In the genomic region with DNA sequence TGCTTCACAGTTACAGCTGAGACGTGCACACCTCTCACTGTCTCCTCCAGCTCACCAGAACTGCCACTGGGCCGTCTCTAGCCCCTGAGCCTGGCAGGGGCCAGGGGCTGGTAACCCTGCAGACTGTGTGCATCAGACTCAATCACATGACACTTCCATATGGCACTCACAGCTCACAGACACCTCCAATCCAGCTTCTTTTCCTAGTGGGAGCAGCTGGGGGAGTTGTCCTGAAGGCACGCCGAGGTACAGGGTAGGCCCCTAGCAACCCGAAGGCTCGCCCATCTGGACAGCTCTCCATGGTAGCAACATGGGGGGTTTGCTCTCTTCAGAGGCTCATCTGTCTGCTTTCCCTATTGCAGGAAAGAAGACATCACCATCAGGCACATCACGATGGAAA, we compare ENCODE assay signal across 24 mouse cellular contexts. TPM values are rescaled to one million over a fixed set of nuclear protein-coding genes. Genes with fewer than 3 reads are reported as not detected.
DNase-seq lines count a peak whose midpoint lies in the region; ATAC-seq lines count a peak whose summit lies in the region.
"Had no signal": no experiment of that assay in that cellular context is flagged by ENCODE, and none has a peak within 500 bp of the region (broad histone marks: within the 10 kb centered on the region; RNA-seq: fewer than 3 reads in every experiment).

No protein-coding gene starts in this region.

- H3K4me3 ChIP-seq in embryonic facial prominence, embryonic 12.5 days, result no peak overlapping the region
- no peak overlapping the region for H3K4me3 ChIP-seq in embryonic facial prominence, embryonic 10.5 days
- H3K4me3 ChIP-seq in midbrain, embryonic 12.5 days, result no peak overlapping the region
- no peak overlapping the region for H3K4me3 ChIP-seq in midbrain, embryonic 14.5 days (replicated peaks; ENCODE audit: low read depth, low read length)
- no peak overlapping the region for H3K4me3 ChIP-seq in hindbrain, embryonic 11.5 days (ENCODE audit: low read depth, low read length)
- no peak overlapping the region for H3K4me3 ChIP-seq in neural tube, embryonic 14.5 days (ENCODE audit: low read depth, low read length)
- H3K4me3 ChIP-seq: heart, embryonic 10.5 days; limb, embryonic 12.5 days; midbrain, embryonic 10.5 days; myocyte had no signal

- no peak overlapping the region for H3K27ac ChIP-seq in embryonic facial prominence, embryonic 12.5 days
- H3K27ac ChIP-seq in embryonic facial prominence, embryonic 10.5 days (replicated peaks), result no peak overlapping the region
- H3K27ac ChIP-seq in midbrain, embryonic 12.5 days (replicated peaks), result no peak overlapping the region
- H3K27ac ChIP-seq in midbrain, embryonic 14.5 days (replicated peaks; ENCODE audit: low read depth, low read length), result no peak overlapping the region
- H3K27ac ChIP-seq in hindbrain, embryonic 11.5 days (ENCODE audit: low read depth, low read length), result 0 out of 2 replicates have a peak overlapping the region, but pooled peaks have one; percentile 27
- H3K27ac ChIP-seq in neural tube, embryonic 14.5 days (ENCODE audit: low read depth, low read length), result no peak overlapping the region
- H3K27ac ChIP-seq: heart, embryonic 10.5 days; limb, embryonic 12.5 days; midbrain, embryonic 10.5 days; stomach, postnatal 0 days had no signal

- peak; percentile 67; the same call in 1 of the 2 replicates for ATAC-seq in embryonic facial prominence, embryonic 12.5 days (ENCODE audit: insufficient number of reproducible peaks, insufficient read depth, low FRiP score, low TSS enrichment)
- ATAC-seq in midbrain, embryonic 12.5 days (ENCODE audit: low FRiP score, low read depth), result 0 out of 2 replicates have a peak, but pooled peaks have one; percentile 19
- no peak for ATAC-seq in midbrain, embryonic 14.5 days (ENCODE audit: low FRiP score, low TSS enrichment)
- peak; percentile 40; the same call in 1 of the 2 replicates for ATAC-seq in hindbrain, embryonic 11.5 days (ENCODE audit: low FRiP score)
- peak; percentile 72; the same call in 1 of the 2 replicates for ATAC-seq in neural tube, embryonic 14.5 days (ENCODE audit: low read depth)
- ATAC-seq: forebrain, postnatal 0 days had no signal

- H3K36me3 ChIP-seq in embryonic facial prominence, embryonic 12.5 days, result no peaks in the 10 kb centered on the region
- no peaks in the 10 kb centered on the region for H3K36me3 ChIP-seq in embryonic facial prominence, embryonic 10.5 days (replicated peaks)
- no peaks in the 10 kb centered on the region for H3K36me3 ChIP-seq in midbrain, embryonic 12.5 days
- no peaks in the 10 kb centered on the region for H3K36me3 ChIP-seq in midbrain, embryonic 14.5 days (ENCODE audit: control insufficient read depth, insufficient read depth, low read length)
- H3K36me3 ChIP-seq in hindbrain, embryonic 11.5 days (ENCODE audit: control insufficient read depth, insufficient read depth, low read length), result no peaks in the 10 kb centered on the region
- H3K36me3 ChIP-seq in neural tube, embryonic 14.5 days (ENCODE audit: control insufficient read depth, insufficient read depth, low read length), result no peaks in the 10 kb centered on the region
- H3K36me3 ChIP-seq: heart, embryonic 10.5 days; limb, embryonic 12.5 days; midbrain, embryonic 10.5 days had no signal

- no peak for DNase-seq in embryonic facial prominence, embryonic 10.5 days (ENCODE audit: low spot score)
- DNase-seq in midbrain, embryonic 14.5 days, result no peak
- no peak for DNase-seq in hindbrain, embryonic 11.5 days (ENCODE audit: low spot score)
- no peak for DNase-seq in right cerebral cortex, adult 18-20 months
- DNase-seq: adrenal gland, postnatal 10 days; cerebellum, adult 8-10 months; cerebellum, postnatal 36 days; forebrain, postnatal 0 days; heart, postnatal 4 days; kidney, adult 8-10 months; kidney, postnatal 10 days; lung, adult 18-20 months; lung, postnatal 10 days; thymus, adult 2 months; thymus, postnatal 4 days had no signal

- no peak overlapping the region for H3K9ac ChIP-seq in embryonic facial prominence, embryonic 12.5 days
- no peak overlapping the region for H3K9ac ChIP-seq in midbrain, embryonic 12.5 days (replicated peaks)
- H3K9ac ChIP-seq in midbrain, embryonic 14.5 days (replicated peaks; ENCODE audit: low read length), result no peak overlapping the region
- no peak overlapping the region for H3K9ac ChIP-seq in hindbrain, embryonic 11.5 days (ENCODE audit: low read depth, low read length)
- no peak overlapping the region for H3K9ac ChIP-seq in neural tube, embryonic 14.5 days (replicated peaks; ENCODE audit: low read depth, low read length)
- H3K9ac ChIP-seq: forebrain, postnatal 0 days; limb, embryonic 12.5 days had no signal

- no peaks in the 10 kb centered on the region; the same call in 1 of the 2 replicates for H3K27me3 ChIP-seq in embryonic facial prominence, embryonic 12.5 days
- H3K27me3 ChIP-seq in embryonic facial prominence, embryonic 10.5 days (replicated peaks; ENCODE audit: low read depth, poor library complexity, severe bottlenecking), result peaks cover 4% of the 10 kb centered on the region; the same call in 1 of the 2 replicates
- H3K27me3 ChIP-seq in midbrain, embryonic 12.5 days, result peaks cover 3% of the 10 kb centered on the region
- H3K27me3 ChIP-seq in midbrain, embryonic 14.5 days (ENCODE audit: control insufficient read depth, insufficient read depth, low read length), result no peaks in the 10 kb centered on the region
- H3K27me3 ChIP-seq in hindbrain, embryonic 11.5 days (ENCODE audit: control insufficient read depth, insufficient read depth, low read length), result no peaks in the 10 kb centered on the region
- no peaks in the 10 kb centered on the region for H3K27me3 ChIP-seq in neural tube, embryonic 14.5 days (ENCODE audit: control insufficient read depth, insufficient read depth, low read length)

- WGBS in embryonic facial prominence, embryonic 12.5 days, result 76% methylated on average over 7 of the region's 7 CpGs
- 80% methylated on average over 7 of the region's 7 CpGs for WGBS in embryonic facial prominence, embryonic 10.5 days
- WGBS in midbrain, embryonic 12.5 days, result 74% methylated on average over 7 of the region's 7 CpGs
- 66% methylated on average over 7 of the region's 7 CpGs for WGBS in midbrain, embryonic 14.5 days
- 60% methylated on average over 7 of the region's 7 CpGs for WGBS in hindbrain, embryonic 11.5 days
- WGBS in neural tube, embryonic 14.5 days, result 44% methylated on average over 7 of the region's 7 CpGs

- H3K9me3 ChIP-seq in embryonic facial prominence, embryonic 12.5 days, result no peaks in the 10 kb centered on the region
- H3K9me3 ChIP-seq in embryonic facial prominence, embryonic 10.5 days, result no peaks in the 10 kb centered on the region
- H3K9me3 ChIP-seq in midbrain, embryonic 12.5 days, result no peaks in the 10 kb centered on the region
- H3K9me3 ChIP-seq in midbrain, embryonic 14.5 days (ENCODE audit: control insufficient read depth, low read length), result no peaks in the 10 kb centered on the region
- H3K9me3 ChIP-seq in hindbrain, embryonic 11.5 days (ENCODE audit: control insufficient read depth, low read length), result no peaks in the 10 kb centered on the region
- H3K9me3 ChIP-seq in neural tube, embryonic 14.5 days (ENCODE audit: control insufficient read depth, low read length), result no peaks in the 10 kb centered on the region
- H3K9me3 ChIP-seq: heart, embryonic 10.5 days; limb, embryonic 12.5 days; midbrain, embryonic 10.5 days had no signal

- no peaks in the 10 kb centered on the region for H3K4me1 ChIP-seq in embryonic facial prominence, embryonic 12.5 days
- peaks cover 2% of the 10 kb centered on the region; the same call in 1 of the 2 replicates for H3K4me1 ChIP-seq in embryonic facial prominence, embryonic 10.5 days
- H3K4me1 ChIP-seq in midbrain, embryonic 12.5 days, result no peaks in the 10 kb centered on the region
- H3K4me1 ChIP-seq in midbrain, embryonic 14.5 days (ENCODE audit: control insufficient read depth, insufficient read depth, low read length), result no peaks in the 10 kb centered on the region
- no peaks in the 10 kb centered on the region for H3K4me1 ChIP-seq in hindbrain, embryonic 11.5 days (replicated peaks; ENCODE audit: control insufficient read depth, insufficient read depth, low read length)
- no peaks in the 10 kb centered on the region for H3K4me1 ChIP-seq in neural tube, embryonic 14.5 days (ENCODE audit: control insufficient read depth, insufficient read depth, low read length)
- H3K4me1 ChIP-seq: limb, embryonic 12.5 days; midbrain, embryonic 10.5 days had no signal

- no peak overlapping the region for H3K4me2 ChIP-seq in embryonic facial prominence, embryonic 12.5 days (replicated peaks)
- H3K4me2 ChIP-seq in midbrain, embryonic 12.5 days (replicated peaks), result no peak overlapping the region
- H3K4me2 ChIP-seq in midbrain, embryonic 14.5 days (ENCODE audit: low read length), result no peak overlapping the region
- H3K4me2 ChIP-seq in hindbrain, embryonic 11.5 days (replicated peaks; ENCODE audit: low read depth, low read length), result no peak overlapping the region
- no peak overlapping the region for H3K4me2 ChIP-seq in neural tube, embryonic 14.5 days (ENCODE audit: low read depth, low read length)
- H3K4me2 ChIP-seq: limb, embryonic 12.5 days; liver, embryonic 11.5 days had no signal

RNA-seq across cellular contexts. Expression of gene Crmp1, which starts 12.8 kb away (rescaled TPM):
- 49.5 and 61.2 TPM in 2 replicates for polyA plus RNA-seq in embryonic facial prominence, embryonic 12.5 days (2016; fragmentation: Nextera tagmentation; extraction: Ambion mirVana)
- 80.2 and 88.4 TPM in 2 replicates for polyA plus RNA-seq in embryonic facial prominence, embryonic 10.5 days (2016; fragmentation: Nextera tagmentation; extraction: Ambion mirVana)
- polyA plus RNA-seq in midbrain, embryonic 12.5 days (2016; fragmentation: Nextera tagmentation; extraction: Ambion mirVana), result 404 and 454 TPM in 2 replicates
- 906 and 957 TPM in 2 replicates for polyA plus RNA-seq in midbrain, embryonic 14.5 days (2014; fragmentation: Nextera tagmentation; extraction: Ambion mirVana)
- 340 and 413 TPM in 2 replicates for polyA plus RNA-seq in hindbrain, embryonic 11.5 days (2014; fragmentation: Nextera tagmentation; extraction: Ambion mirVana)
- 908 and 937 TPM in 2 replicates for polyA plus RNA-seq in neural tube, embryonic 14.5 days (2014; fragmentation: Nextera tagmentation; extraction: Ambion mirVana)
